In the genomic region with DNA sequence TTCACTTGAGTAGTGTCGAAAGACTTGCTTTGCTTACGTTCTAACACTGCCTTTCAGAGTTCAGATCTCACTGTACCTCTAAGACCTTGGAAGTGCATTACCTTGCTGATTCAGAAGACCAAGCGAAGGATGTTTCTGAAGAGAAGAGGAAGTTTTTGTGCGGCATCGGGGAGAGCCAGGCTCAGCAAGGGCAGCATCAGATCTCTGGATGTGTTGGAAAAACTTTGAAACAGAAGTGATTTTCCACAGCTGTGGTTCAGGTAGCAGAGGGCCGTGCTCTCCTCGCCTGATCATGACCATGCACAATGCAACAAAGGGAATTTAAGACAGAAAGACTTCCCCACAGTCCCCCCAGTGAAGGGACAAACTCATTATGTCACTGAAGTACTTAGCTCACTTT, we compare ENCODE assay signal across 22 mouse cellular contexts. TPM values are rescaled to one million over a fixed set of nuclear protein-coding genes. Genes with fewer than 3 reads are reported as not detected.
DNase-seq lines count a peak whose midpoint lies in the region.
"Had no signal": no experiment of that assay in that cellular context is flagged by ENCODE, and none has a peak within 500 bp of the region (broad histone marks: within the 10 kb centered on the region; RNA-seq: fewer than 3 reads in every experiment).

No protein-coding gene starts in this region.

- WGBS in heart, embryonic 10.5 days: 87% methylated on average over 7 of the region's 7 CpGs

- peak; percentile 54 for DNase-seq in heart, adult 11 months
- DNase-seq in heart, postnatal 10 days: no peak
- DNase-seq in heart, embryonic 10.5 days (ENCODE audit: low spot score): peak; percentile 64
- no peak for DNase-seq in heart, postnatal 36 days
- DNase-seq: adrenal gland, adult 2 months; adrenal gland, adult 8-10 months; adrenal gland, postnatal 10 days; adrenal gland, postnatal 14 days; adrenal gland, postnatal 25 days; adrenal gland, postnatal 36 days; B cell, adult 2 months; cerebellum, adult 11 months; cerebellum, adult 11-12 months; cerebellum, adult 18-20 months had no signal

- H3K4me3 ChIP-seq in heart, embryonic 10.5 days: no peak overlapping the region

- no peak overlapping the region for H3K27ac ChIP-seq in heart, embryonic 10.5 days

- intact Hi-C loops in heart, postnatal 10 days (cut with DNase I): no loop called here
- intact Hi-C loops in heart, postnatal 36 days (cut with DNase I): no loop called here

- H3K4me1 ChIP-seq in heart, embryonic 10.5 days: no peaks in the 10 kb centered on the region

- H3K27me3 ChIP-seq in heart, embryonic 10.5 days (ENCODE audit: insufficient read depth, poor library complexity, severe bottlenecking): no peaks in the 10 kb centered on the region
- H3K27me3 ChIP-seq: CH12.LX, Patski had no signal

- no peaks in the 10 kb centered on the region for H3K9me3 ChIP-seq in heart, embryonic 10.5 days
- H3K9me3 ChIP-seq: G1E had no signal

- peaks cover 55% of the 10 kb centered on the region for H3K36me3 ChIP-seq in heart, embryonic 10.5 days

RNA-seq across cellular contexts. Expression of a gene that starts 18.2 kb away (rescaled TPM):
- total RNA-seq in heart, postnatal 10 days (2021): not detected
- not detected in 2 replicates for polyA plus RNA-seq in heart, embryonic 10.5 days (2016; fragmentation: Nextera tagmentation; extraction: Ambion mirVana)
- not detected for total RNA-seq in heart, postnatal 36 days (2021)
- total RNA-seq: adrenal gland, adult 18-20 months; adrenal gland, adult 2 months; adrenal gland, adult 8-10 months; adrenal gland, postnatal 10 days; adrenal gland, postnatal 14 days; adrenal gland, postnatal 25 days; adrenal gland, postnatal 36 days; adrenal gland, postnatal 4 days; G1E had no signal
- polyA plus RNA-seq: activated CD4-positive, CD25-positive, alpha-beta regulatory T cell, adult 4 months; brain, embryonic 14.5 days; CD4-positive, CD25-positive, alpha-beta regulatory T cell, adult 4 months; G1E had no signal

RNA-seq across cellular contexts. Expression of a gene that starts 18.8 kb away (rescaled TPM):
- total RNA-seq in heart, postnatal 10 days (2021): 10 to 100 TPM; 53.3 to 54.2 TPM
- 37.6 and 40.9 TPM in 2 replicates for polyA plus RNA-seq in heart, embryonic 10.5 days (2016; fragmentation: Nextera tagmentation; extraction: Ambion mirVana)
- total RNA-seq in heart, postnatal 36 days (2021): 10 to 100 TPM; 39.8 to 40.0 TPM

RNA-seq across cellular contexts. Expression of a gene that starts 31.4 kb away (rescaled TPM):
- 10 to 100 TPM; 24.9 to 29.1 TPM for total RNA-seq in heart, postnatal 10 days (2021)
- polyA plus RNA-seq in heart, embryonic 10.5 days (2016; fragmentation: Nextera tagmentation; extraction: Ambion mirVana): 66.7 and 74.4 TPM in 2 replicates
- 10 to 100 TPM; 23.0 to 25.6 TPM for total RNA-seq in heart, postnatal 36 days (2021)

Comparison
In these comparisons a context has a peak if more than half of its experiments do, and no peak if none do; other contexts are left out.
1. DNase-seq: peak in heart, adult 11 months (single experiment) and heart, embryonic 10.5 days (single experiment); none in heart, postnatal 10 days (0 of 2) and heart, postnatal 36 days (0 of 2).